Mouse (Mus musculus) cerebellum, adult 2 months (tissue): Measurements from ENCODE around the gene Spred2.

ENCODE experiments used
- CTCF ChIP-seq: fragments of 200-500 bp; IDR thresholded peaks from 2 replicates; pipeline ENCODE4 v1.5.1; 2011; ENCODE audit warnings: low read depth, mild to moderate bottlenecking, control low read depth, low read length, moderate library complexity, borderline replicate concordance; ENCODE audit not compliant: insufficient read depth
- POLR2A ChIP-seq: fragments of 200-500 bp; IDR thresholded peaks from 2 replicates; pipeline ENCODE4 v1.6.1; 2011; ENCODE audit warnings: low read length, control low read depth, borderline replicate concordance; ENCODE audit not compliant: insufficient read depth

GRCm38 (mm10) chr11:19938456-19939004 lies 14.4 kb downstream of the Spred2 start:
- TF ChIP-seq CTCF (no peak), POLR2A (no peak)
